Mouse (Mus musculus) adrenal gland, postnatal 14 days (tissue): ENCODE results near the gene Stox2. TPM values are rescaled to one million over a fixed set of nuclear protein-coding genes. Genes with fewer than 3 reads are reported as not detected.

Source experiments
- DNase-seq: peaks from one replicate; pipeline ENCODE4 v3.0.0; 2021; ENCODE audit warnings: mixed read lengths
- total RNA-seq: library from RNA; stranded (reverse); gene quantifications from 2 replicates; pipeline ENCODE4 v1.2.3, GENCODE M21; 2021

Stox2 gene
- total RNA-seq, 1 experiment from 2014 or later, result 13.6 TPM

DNA sequence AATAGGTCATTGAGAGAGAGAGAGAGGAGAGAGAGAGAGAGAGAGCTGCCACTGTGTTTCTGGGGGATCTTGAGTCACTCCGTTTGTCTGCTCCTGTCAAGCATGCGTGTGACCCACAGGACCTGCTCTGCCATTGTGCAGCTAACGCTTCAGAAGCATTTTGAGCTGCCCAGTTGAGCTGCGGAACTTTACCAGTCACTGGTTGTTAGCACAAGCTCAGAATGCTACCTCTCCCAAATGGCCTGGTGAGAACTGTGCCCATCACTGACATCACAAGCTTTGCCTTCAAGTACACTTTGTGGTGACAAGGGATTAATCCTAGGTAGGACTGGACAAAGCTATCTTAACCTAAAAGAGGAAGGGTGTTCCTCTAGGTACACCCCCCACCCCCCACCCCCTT lies 263.9 kb downstream of the Stox2 start:
- DNase-seq, result no peak

- DNase-seq, result no peak
These were observed 265.0 kb downstream of the Stox2 start for GRCm38 (mm10) chr8:47181032-47181698.

GRCm38 (mm10) chr8:47180181-47180580 lies 266.0 kb downstream of the Stox2 start:
- no peak for DNase-seq

GRCm38 (mm10) chr8:47178785-47179184 lies 267.4 kb downstream of the Stox2 start:
- DNase-seq, result no peak

DNA sequence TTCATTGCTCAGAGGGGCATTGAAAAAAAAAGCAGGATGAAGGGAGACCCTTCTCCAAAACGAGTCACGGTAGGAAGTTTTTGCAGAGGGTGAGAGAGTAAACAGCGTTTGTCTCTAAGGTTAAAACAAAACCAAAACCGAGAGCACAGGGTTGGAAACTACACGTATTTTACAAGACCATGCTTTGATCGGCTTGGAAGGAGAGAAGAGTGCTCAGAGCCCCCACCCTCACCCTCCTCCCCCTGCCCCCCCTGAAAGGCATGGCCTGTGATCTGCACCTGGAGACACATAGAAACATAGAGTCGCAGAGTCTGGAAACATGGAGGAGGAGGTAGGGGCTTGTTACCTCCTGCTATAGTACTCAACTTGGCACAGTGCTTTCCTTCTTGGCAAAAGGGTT lies 272.3 kb downstream of the Stox2 start:
- DNase-seq, result no peak

DNA sequence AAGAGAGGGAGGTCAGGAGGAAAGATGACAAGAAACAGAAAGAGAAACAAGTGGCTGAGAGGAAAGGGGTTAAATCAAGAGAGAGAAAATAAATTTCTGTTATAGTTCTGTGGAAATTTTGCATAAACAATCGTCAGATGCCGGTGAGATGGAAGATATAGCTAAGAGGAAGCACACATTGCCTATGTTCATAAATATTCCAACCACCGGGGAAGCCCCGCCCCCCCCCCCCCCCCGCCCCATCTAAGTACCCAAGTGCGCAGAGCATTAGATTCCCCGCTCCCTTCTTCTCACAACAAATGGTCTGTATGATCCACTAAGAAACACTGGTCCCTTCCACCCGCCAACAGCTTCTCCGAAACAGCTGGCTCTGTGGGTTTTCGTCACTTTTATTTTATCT lies 273.3 kb downstream of the Stox2 start:
- no peak for DNase-seq

DNA sequence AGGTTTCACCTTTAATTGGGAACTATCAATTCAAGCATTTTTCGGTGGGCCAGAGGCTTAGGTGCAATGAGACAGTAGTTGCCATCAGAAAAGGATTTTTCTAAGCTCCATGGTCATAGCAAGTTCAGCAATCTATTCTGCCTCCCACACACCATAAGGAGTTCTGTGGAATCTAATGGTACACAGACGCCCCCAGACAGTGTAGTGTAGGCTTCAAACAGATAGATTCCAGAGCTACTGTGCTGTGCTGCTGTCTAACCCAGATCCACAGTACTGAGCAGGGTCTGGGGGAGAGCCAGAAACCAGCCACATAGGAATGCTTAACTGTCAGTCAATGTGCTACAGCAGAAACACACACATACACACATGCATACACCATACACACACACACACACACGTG lies 285.5 kb downstream of the Stox2 start:
- DNase-seq, result no peak

GRCm38 (mm10) chr8:47154521-47154920 lies 291.6 kb downstream of the Stox2 start:
- DNase-seq, result no peak

- no peak for DNase-seq
These were observed 300.9 kb downstream of the Stox2 start for GRCm38 (mm10) chr8:47145258-47145657.

- DNase-seq, result no peak
These were observed 310.1 kb downstream of the Stox2 start for GRCm38 (mm10) chr8:47136047-47136446.

GRCm38 (mm10) chr8:47135586-47135985 lies 310.6 kb downstream of the Stox2 start:
- no peak for DNase-seq

- DNase-seq, result no peak
These were observed 311.4 kb downstream of the Stox2 start for GRCm38 (mm10) chr8:47134736-47135135.

GRCm38 (mm10) chr8:47133381-47133780 lies 312.8 kb downstream of the Stox2 start:
- no peak for DNase-seq

Other genes starting within 250 kb of the Stox2 start
- gene Trappc11, start 87.1 kb upstream of the Stox2 start, total RNA-seq, result 33.1 and 33.5 TPM in 2 replicates
- gene Rwdd4a, start 87.3 kb upstream of the Stox2 start, total RNA-seq, result 59.7 and 60.9 TPM in 2 replicates
- gene Ing2, start 229.2 kb upstream of the Stox2 start, total RNA-seq, result 20.8 and 21.2 TPM in 2 replicates